Mouse (Mus musculus): ENCODE measurements around the gene Map7.
A peak's percentile ranks its signal among the peaks of the same experiment; 100 is the strongest.

Map7 gene

GRCm38 (mm10) chr10:20238281-20238680 lies 90.0 kb downstream of the Map7 start:
- DNase-seq = peak; percentile 55

DNA sequence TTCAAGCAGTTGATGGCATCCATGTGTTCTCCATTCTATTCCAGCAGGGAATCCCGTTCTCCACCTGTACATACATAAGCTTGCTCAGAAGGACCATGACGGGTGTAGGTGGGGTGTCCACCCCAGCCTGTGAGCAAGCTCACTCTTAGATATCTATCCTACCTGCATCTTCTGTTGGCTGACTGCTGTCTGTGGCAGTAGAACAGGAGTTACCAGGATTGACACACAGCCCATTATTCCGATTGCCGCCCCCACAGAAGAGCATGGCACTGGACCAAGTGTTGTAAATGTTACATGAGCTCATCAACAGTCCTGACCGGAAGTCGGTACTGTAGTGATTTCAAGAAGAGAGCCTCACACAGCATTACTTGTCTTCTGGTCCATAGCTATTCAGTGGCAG lies 92.6 kb downstream of the Map7 start:
- no peak for DNase-seq

DNA sequence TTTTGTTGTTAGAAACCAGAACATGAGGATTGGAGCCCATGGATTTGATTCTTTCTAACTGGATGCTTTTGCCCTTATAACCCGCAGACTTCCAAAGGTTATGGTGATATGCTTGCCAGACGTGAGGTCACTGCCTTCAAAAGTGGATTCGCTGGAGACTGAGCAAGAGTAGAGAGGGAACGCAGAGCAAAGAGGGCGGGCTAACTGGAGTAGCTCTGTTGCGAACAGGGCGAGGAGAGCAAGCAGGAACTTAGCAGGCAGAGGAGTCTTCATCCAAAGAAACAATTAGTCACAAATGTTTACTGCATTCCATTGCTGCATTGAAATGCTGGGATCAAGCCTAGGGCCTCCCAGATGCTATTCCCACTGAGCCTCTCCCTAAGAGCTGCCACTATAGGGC lies 95.0 kb downstream of the Map7 start:
- DNase-seq = peak; percentile 32

DNA sequence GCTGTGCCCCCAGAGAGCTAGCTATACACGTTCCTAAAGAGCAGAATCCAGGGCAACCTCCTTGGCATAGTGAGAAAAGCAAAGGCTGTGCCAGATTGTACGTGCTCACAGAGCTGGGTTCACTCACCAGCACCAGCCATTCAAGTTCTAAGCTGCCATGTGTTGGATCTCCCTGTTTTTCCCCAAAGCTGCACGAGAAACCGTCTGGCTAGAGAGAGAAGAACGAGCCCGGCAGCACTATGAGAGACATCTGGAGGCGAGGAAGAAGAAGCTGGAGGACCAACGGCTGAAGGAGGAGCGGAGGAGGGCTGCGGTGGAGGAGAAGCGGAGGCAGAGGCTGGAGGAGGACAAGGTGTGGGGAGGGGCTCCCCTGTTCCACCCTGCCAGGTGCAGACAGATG lies 96.8 kb downstream of the Map7 start:
- DNase-seq = no peak

GRCm38 (mm10) chr10:20249091-20249490 lies 100.8 kb downstream of the Map7 start:
- peak; percentile 60 for DNase-seq

DNA sequence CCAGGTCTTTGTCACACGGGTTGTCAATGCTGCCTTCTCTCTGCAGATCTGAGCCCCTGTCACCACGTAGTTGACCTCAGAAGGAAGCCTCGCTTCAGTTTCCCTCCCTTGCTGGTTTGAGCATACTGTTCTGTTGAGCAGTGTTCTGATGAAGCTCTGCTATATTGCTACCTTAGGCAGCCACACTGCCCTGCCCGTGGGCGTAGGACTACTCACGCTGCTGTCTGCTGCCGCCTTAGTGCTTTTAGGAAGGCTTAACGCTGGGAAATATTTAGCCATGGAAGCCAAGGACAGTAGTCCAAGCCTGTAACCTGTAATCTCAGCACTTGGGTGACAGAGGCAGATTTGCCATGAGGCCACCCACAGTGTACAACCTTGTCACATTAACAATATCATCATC lies 107.3 kb downstream of the Map7 start:
- no peak for DNase-seq

GRCm38 (mm10) chr10:20257054-20257643 lies 108.9 kb downstream of the Map7 start:
- DNase-seq = no peak

GRCm38 (mm10) chr10:20257721-20258720 lies 109.8 kb downstream of the Map7 start:
- peak; percentile 72 for DNase-seq

- DNase-seq = peak; percentile 92
Measured at GRCm38 (mm10) chr10:20259476-20259875, 111.2 kb downstream of the Map7 start.

GRCm38 (mm10) chr10:20262896-20263295 lies 114.6 kb downstream of the Map7 start:
- DNase-seq = no peak

DNA sequence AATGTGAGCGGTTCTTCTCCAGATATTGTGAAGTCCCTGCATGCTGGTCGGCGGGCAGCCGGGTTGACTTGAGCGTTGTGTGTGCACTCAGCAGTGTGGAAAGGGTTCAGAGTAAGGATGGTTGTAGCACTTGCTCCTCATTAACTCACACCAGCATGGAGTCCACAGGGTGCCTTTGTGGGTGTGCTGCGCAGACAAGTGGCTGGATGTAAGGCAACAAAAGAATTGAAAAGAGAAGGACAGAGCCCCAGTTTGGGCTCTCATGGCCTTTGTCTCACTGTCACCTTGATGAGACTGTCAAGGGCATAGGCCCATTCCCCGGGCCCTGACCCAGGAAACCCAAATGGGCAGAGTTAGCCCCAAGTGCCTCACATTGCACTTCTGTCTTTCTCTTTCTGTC lies 116.2 kb downstream of the Map7 start:
- no peak for DNase-seq

DNA sequence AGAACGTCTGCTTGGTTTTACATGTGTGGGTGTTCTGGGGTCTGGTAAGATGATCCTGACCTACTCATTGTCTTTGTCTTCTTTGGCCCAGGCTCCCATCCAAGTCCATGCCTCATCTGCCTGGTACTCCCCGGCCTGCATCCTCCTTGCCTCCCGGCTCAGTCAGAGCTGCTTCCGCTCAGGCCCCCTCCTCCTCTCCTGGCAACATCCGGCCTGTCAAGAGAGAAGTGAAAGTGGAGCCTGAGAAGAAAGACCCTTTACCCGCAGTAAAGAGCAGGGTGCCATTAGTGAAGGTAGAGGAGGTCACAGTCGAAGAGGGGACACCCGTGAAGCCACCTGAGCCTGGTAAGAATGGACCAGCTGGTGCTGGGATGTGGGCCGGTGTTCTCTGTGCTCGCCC lies 118.8 kb downstream of the Map7 start:
- DNase-seq = no peak

DNA sequence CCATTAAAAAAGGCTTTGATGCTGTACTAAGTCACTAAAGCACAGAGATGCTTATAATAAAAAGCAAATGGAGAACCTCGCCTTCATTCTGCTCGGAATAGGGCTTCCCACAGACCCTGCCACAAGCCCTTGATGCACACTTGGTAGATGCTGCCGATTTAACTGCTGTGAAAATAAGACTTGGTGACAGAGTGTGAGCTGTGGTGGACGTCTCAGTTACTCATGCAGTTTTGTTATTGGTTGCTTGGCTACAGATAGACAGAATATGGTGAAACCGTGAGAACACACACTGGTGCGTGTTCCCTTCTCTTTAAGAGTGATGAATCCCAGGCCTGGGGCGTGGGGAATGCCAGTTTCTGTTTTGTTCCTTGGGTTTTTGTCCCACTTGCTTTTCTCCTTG lies 120.7 kb downstream of the Map7 start:
- no peak for DNase-seq

GRCm38 (mm10) chr10:20272380-20272779 lies 124.1 kb downstream of the Map7 start:
- no peak for DNase-seq

DNA sequence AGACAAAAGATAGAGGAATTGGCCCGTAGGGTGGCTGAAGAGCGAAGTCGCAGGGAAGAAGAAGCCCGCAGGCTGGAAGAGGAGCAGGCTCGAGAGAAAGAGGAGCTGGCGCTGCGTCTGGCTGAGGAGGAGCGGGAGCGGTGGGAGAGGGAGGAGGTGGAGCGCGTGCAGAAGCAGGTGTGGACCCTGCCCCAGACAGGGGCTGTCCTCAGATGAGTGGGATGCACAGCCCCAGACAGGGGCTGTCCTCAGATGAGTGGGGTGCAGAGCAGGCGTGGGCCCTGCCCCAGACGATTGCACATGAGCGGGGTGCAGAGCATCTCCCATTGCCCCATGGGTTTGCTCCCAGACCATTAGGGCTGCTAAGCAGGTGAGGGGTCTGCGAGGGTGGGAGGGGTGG lies 125.0 kb downstream of the Map7 start:
- DNase-seq = no peak

DNA sequence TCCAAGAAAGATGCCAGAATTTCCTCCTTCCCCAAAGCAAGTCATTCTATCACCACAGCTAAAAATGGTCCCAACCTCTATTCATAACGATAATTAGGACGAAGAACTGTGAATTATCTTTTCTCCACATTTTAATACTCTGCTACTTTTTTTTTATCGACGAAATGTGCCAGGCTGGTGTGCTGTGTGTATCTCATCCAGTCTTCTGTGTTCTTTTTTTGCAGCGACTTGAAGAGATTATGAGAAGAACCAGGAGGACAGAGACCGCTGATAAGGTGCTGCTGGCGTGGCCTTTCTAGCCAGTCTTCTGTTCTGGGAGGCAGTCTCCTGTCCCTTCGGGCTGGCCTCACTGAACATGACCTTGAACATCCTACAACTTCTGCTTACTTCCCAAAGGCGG lies 125.8 kb downstream of the Map7 start:
- no peak for DNase-seq

- DNase-seq = no peak
Measured at GRCm38 (mm10) chr10:20281456-20281855, 133.2 kb downstream of the Map7 start.

DNA sequence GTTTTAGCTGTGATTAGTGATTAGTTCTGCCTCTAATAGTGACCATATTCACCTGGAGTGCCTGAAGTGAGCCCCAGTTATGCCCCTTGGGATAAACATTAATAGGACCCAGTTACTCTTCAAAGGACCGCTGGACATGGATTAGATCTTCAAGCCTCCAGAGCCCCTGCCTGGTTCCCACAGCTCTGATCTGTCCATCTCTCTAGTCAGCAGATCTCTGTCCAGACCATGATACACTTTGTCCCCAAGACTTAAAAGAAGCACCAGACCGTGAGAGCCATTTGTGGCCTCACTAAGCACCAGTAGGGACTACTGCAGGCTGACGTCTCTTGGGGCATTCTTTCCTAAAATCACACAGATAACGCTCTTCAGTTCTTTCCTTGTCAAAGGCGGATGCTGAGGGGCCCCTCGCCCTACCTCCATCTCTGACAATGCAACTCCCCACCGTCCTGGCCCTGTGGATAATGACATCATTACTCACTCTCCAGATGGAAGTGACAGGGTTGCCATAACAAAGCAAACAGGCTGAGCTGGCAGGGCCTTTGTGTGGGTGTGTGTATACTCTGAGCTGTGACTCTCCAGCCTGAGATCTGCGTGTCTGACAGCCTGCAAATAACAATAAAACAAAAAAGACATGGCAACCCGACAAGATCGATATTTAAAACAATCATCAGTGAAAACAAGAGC lies 137.2 kb downstream of the Map7 start:
- peak; percentile 81 for DNase-seq

GRCm38 (mm10) chr10:20285994-20286836 lies 137.9 kb downstream of the Map7 start:
- no peak for DNase-seq

GRCm38 (mm10) chr10:20287369-20287768 lies 139.1 kb downstream of the Map7 start:
- no peak for DNase-seq

DNA sequence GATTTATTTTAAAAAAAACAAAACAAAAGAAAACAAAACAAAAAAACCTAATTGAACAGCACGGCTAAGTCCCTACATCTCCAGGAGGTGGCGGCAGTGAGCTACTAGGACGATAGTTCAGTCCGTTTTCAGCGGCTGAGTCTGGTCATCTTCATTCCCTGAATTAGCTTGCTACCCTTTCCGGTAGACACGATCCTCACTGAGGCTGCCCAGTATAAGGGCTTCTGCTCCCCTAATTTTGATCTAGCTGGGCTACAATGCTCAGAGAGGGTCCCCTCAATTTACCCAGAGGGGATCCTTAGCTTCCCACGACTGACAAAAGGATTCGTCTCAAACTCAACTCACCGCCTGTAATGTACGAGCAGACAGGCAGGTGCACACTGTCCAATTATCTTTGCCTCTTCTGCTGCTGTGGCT lies 142.2 kb downstream of the Map7 start:
- DNase-seq = peak; percentile 74

DNA sequence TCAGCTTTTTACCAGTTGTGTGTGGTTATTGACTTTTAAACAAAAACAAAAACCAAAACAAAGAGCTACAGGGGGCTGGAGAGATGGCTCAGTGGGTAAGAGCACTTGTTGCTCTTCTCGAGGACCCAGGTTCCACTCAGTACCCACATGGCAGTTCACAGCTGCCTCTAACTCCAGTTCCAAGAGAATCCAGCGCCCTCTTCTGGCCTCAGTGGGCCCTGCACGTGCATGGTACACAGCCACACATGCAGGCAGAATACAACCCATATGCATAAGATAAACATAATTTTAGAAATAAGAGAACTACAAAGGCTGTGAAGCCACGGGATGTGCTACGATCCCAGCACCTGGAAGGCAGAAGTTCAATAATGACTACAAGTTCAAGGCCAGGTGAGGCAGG lies 147.7 kb downstream of the Map7 start:
- DNase-seq = no peak
